Mouse (Mus musculus): ENCODE results near the gene Syna. TPM values are rescaled to one million over a fixed set of nuclear protein-coding genes. Genes with fewer than 3 reads are reported as not detected.

Gene Syna
- polyA plus RNA-seq, 1 experiment from 2014 or later: not detected

Other genes starting within 250 kb of the Syna start
- gene Gtf2i, start 245.4 kb downstream of the Syna start, polyA plus RNA-seq (2018): 75.2 to 106 TPM (median 87.7 TPM) in 3 replicates
- gene Gtf2ird1, start 103.5 kb downstream of the Syna start, polyA plus RNA-seq (2018): 6.7 to 13.2 TPM (median 12.1 TPM) in 3 replicates
- gene Clip2, start 7.7 kb downstream of the Syna start, polyA plus RNA-seq (2018): 12.7 to 25.8 TPM (median 14.6 TPM) in 3 replicates
- gene Rfc2, start 21.2 kb upstream of the Syna start, polyA plus RNA-seq (2018): 65.2 to 94.5 TPM (median 74.5 TPM) in 3 replicates
- gene Lat2, start 54.9 kb upstream of the Syna start, polyA plus RNA-seq (2018): 185 to 303 TPM (median 275 TPM) in 3 replicates
- gene Eif4h, start 79.3 kb upstream of the Syna start, polyA plus RNA-seq (2018): 92.6 to 190 TPM (median 145 TPM) in 3 replicates
- 16.9 to 25.3 TPM (median 20.3 TPM) in 3 replicates for gene Limk1, start 128.4 kb upstream of the Syna start, polyA plus RNA-seq (2018)
- not detected in 3 replicates for gene Eln, start 187.2 kb upstream of the Syna start, polyA plus RNA-seq (2018)